Mouse (Mus musculus): Measurements from ENCODE around the gene Susd3.

- TF ChIP-seq CTCF (IDR thresholded peaks at IDR 0.05; ENCODE audit: low read depth) (no peak), EP300 (IDR thresholded peaks at IDR 0.05; ENCODE audit: low read depth) (no peak)
Measured at GRCm38 (mm10) chr13:49200688-49201087, 47.8 kb downstream of the Susd3 start.

All from liver, postnatal 0 days (tissue).